Mouse (Mus musculus): ENCODE measurements around the gene Isl1.

DNA sequence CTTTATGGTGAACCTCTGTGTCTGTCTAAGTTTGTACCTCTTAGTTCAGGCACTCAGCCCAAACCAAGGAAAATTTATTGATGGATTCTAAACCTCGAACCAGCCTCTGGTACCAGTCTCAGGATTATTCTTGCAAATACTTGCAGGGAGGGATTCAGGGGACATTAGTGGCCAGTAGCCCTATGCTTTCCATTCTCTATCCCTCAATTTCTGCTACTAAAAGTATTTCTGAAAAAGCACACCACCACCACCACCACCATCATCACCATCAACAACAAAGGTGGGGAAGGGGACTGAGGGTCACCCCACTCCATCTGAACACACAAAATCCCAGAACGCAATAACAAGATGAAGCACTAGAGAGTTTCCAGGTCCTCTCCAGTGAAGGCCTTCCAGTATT is 3.8 kb downstream of the Isl1 start:
- TF ChIP-seq CTCF (IDR thresholded peaks at IDR 0.05; ENCODE audit: borderline replicate concordance, insufficient read depth, low read length), result no peak
- TF ChIP-seq POLR2A (IDR thresholded peaks at IDR 0.05; ENCODE audit: low read depth, low read length), result no peak
